Mouse (Mus musculus) stomach, postnatal 0 days (tissue): ENCODE results near the gene Lkaaear1.
A peak's percentile ranks its signal among the peaks of the same experiment; 100 is the strongest.

Experiments used
- CTCF ChIP-seq: IDR thresholded peaks from 2 replicates; pipeline ENCODE4 v1.5.1; 2016; ENCODE audit warnings: antibody characterized with exemption, low read depth, mild to moderate bottlenecking, moderate library complexity
- EP300 ChIP-seq: optimal IDR thresholded peaks from 2 replicates; pipeline ENCODE3; 2016; ENCODE audit warnings: antibody characterized with exemption

DNA sequence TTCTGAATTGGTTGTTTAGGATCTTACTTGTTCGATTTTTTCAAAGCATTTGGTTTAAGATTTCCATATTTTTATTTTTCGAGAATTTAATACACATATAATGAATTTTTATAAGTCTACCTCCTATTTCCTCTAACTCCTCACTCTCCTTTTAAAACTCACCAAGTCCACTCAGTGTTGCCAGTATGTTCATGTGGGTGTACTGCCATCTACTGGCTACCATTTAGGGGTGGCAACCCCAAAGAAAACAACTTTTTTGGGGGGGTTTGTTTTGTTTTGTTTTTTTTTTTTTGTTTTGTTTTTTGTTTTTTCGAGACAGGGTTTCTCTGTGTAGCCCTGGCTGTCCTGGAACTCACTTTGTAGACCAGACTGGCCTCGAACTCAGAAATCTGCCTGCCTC is 8.4 kb upstream of the Lkaaear1 start:
- TF ChIP-seq CTCF: peak; percentile 72
- no peak for TF ChIP-seq EP300
